Mouse (Mus musculus): ENCODE results near the gene Efna5. TPM values are rescaled to one million over a fixed set of nuclear protein-coding genes. Genes with fewer than 3 reads are reported as not detected.

The Efna5 gene
- total and polyA plus RNA-seq, 3 experiments: 0.04 to 0.23 TPM; not detected in 1

- dilution Hi-C loops (cut with MboI; ENCODE audit: extremely low pct_ligation_motif_present, extremely low pct_unique_long_range_greater_than_20kb, low sequenced_read_pairs): no loop called here
- in situ Hi-C loops (cut with MboI; ENCODE audit: low pct_ligation_motif_present, low pct_unique_long_range_greater_than_20kb, low sequenced_read_pairs): no loop called here
- Histone ChIP-seq H3K9ac (ENCODE audit: insufficient read depth, low read depth) (no peak overlapping the region), H3K4me1 (ENCODE audit: control insufficient read depth in 1 of 2, insufficient read depth in 2 of 2) (peaks cover 0 to 8% of the 10 kb centered on the region in 2 experiments; a peak in 2 of 4 replicates), H3K9me3 (replicated peaks; ENCODE audit: low read length) (no peaks in the 10 kb centered on the region), H3K27me3 (replicated peaks) (no peaks in the 10 kb centered on the region), H3K4me3 (replicated peaks in 1 of 3; ENCODE audit: low read depth in 2 of 3, low read length in 2 of 3, poor library complexity in 1 of 3) (no peak overlapping the region), H3K36me3 (replicated peaks in 1 of 2; ENCODE audit: control insufficient read depth in 1 of 2, insufficient read depth in 1 of 2, low read length in 1 of 2) (no peaks in the 10 kb centered on the region), H3K79me2 (replicated peaks; ENCODE audit: control insufficient read depth, extremely low read depth, insufficient read depth, poor library complexity, severe bottlenecking) (no peaks in the 10 kb centered on the region), H3K27ac (ENCODE audit: insufficient read depth, low read depth) (no peak overlapping the region), H3K4me2 (ENCODE audit: insufficient read depth, low read depth, poor library complexity, severe bottlenecking) (no peak overlapping the region)
- TF ChIP-seq MAX (IDR thresholded peaks at IDR 0.05; ENCODE audit: low read length) (no peak), MYC (IDR thresholded peaks at IDR 0.05; ENCODE audit: low read depth, low read length) (no peak), IRF4 (IDR thresholded peaks at IDR 0.05; ENCODE audit: low read depth, low read length) (no peak), TCF12 (IDR thresholded peaks at IDR 0.05; ENCODE audit: low read depth, low read length) (no peak), RCOR1 (conservative IDR thresholded peaks at IDR 0.05; ENCODE audit: low read depth, low read length) (no peak)
- DNase-seq (ENCODE audit: extremely low read depth): peak; percentile 28
Measured at GRCm38 (mm10) chr17:62844329-62844728, 36.8 kb downstream of the Efna5 start.

- in situ Hi-C loops (cut with MboI; ENCODE audit: low pct_ligation_motif_present, low pct_unique_long_range_greater_than_20kb, low sequenced_read_pairs) (no loop called here), dilution Hi-C loops (cut with MboI; ENCODE audit: extremely low pct_ligation_motif_present, extremely low pct_unique_long_range_greater_than_20kb, low sequenced_read_pairs) (no loop called here)
- H3K4me3 ChIP-seq (replicated peaks in 1 of 3; ENCODE audit: low read depth in 2 of 3, low read length in 2 of 3, poor library complexity in 1 of 3): no peak overlapping the region
- no peaks in the 10 kb centered on the region for H3K27me3 ChIP-seq (replicated peaks)
- no peak for DNase-seq (ENCODE audit: extremely low read depth)
- H3K4me2 ChIP-seq (ENCODE audit: insufficient read depth, low read depth, poor library complexity, severe bottlenecking): no peak overlapping the region
- TF ChIP-seq SIN3A (IDR thresholded peaks at IDR 0.05; ENCODE audit: low read length) (no peak), MAFK (IDR thresholded peaks at IDR 0.05; ENCODE audit: insufficient replicate concordance, low read length) (no peak), NRF1 (IDR thresholded peaks at IDR 0.05; ENCODE audit: low read depth, low read length) (no peak), SMC3 (IDR thresholded peaks at IDR 0.05; ENCODE audit: low read depth, low read length) (no peak), MAZ (IDR thresholded peaks at IDR 0.05; ENCODE audit: low read depth, low read length) (no peak), USF1 (IDR thresholded peaks at IDR 0.05; ENCODE audit: low read depth, low read length) (no peak), EP300 (IDR thresholded peaks at IDR 0.05; ENCODE audit: low read length) (no peak), ELF1 (IDR thresholded peaks at IDR 0.05; ENCODE audit: low read depth, low read length) (no peak), ZMIZ1 (IDR thresholded peaks at IDR 0.05; ENCODE audit: low read depth, low read length) (no peak), POLR2AphosphoS2 (IDR thresholded peaks at IDR 0.05; ENCODE audit: low read depth, low read length) (no peak), BHLHE40 (IDR thresholded peaks at IDR 0.05; ENCODE audit: low read depth, low read length) (no peak), RAD21 (IDR thresholded peaks at IDR 0.05; ENCODE audit: low read depth, low read length) (no peak), NELFE (IDR thresholded peaks at IDR 0.05; ENCODE audit: low read depth, low read length) (no peak), E2F4 (IDR thresholded peaks at IDR 0.05; ENCODE audit: insufficient replicate concordance, low read depth, low read length) (no peak), MYC (IDR thresholded peaks at IDR 0.05; ENCODE audit: low read depth, low read length) (no peak)
- H3K9ac ChIP-seq (ENCODE audit: insufficient read depth, low read depth): no peak overlapping the region
- no peaks in the 10 kb centered on the region for H3K36me3 ChIP-seq (replicated peaks in 1 of 2; ENCODE audit: control insufficient read depth in 1 of 2, insufficient read depth in 1 of 2, low read length in 1 of 2)
- H3K4me1 ChIP-seq (ENCODE audit: control insufficient read depth in 1 of 2, insufficient read depth in 2 of 2): no peaks in the 10 kb centered on the region; a peak in 1 of 4 replicates
- H3K79me2 ChIP-seq (replicated peaks; ENCODE audit: control insufficient read depth, extremely low read depth, insufficient read depth, poor library complexity, severe bottlenecking): no peaks in the 10 kb centered on the region
- H3K9me3 ChIP-seq (replicated peaks; ENCODE audit: low read length): no peaks in the 10 kb centered on the region
- H3K27ac ChIP-seq (ENCODE audit: insufficient read depth, low read depth): no peak overlapping the region
Measured at GRCm38 (mm10) chr17:62837336-62837735, 43.8 kb downstream of the Efna5 start.

Measured in CH12.LX (cell line).